ENCODE assay signal across 12 mouse cellular contexts in genomic region chr1:162564992-162565391, GRCm38 (mm10). TPM values are rescaled to one million over a fixed set of nuclear protein-coding genes. Genes with fewer than 3 reads are reported as not detected.
DNase-seq lines count a peak whose midpoint lies in the region; ATAC-seq lines count a peak whose summit lies in the region.
"Had no signal": no experiment of that assay in that cellular context is flagged by ENCODE, and none has a peak within 500 bp of the region (broad histone marks: within the 10 kb centered on the region; RNA-seq: fewer than 3 reads in every experiment).

No protein-coding gene starts in this region.

- H3K9me3 ChIP-seq in heart, embryonic 10.5 days: no peaks in the 10 kb centered on the region
- H3K9me3 ChIP-seq: neural tube, embryonic 12.5 days had no signal

- DNase-seq in heart, adult 18-20 months: peak; percentile 25 to 64
- no peak for DNase-seq in heart, embryonic 10.5 days (ENCODE audit: low spot score)
- DNase-seq in 416B (ENCODE audit: low read depth): peak; percentile 89
- DNase-seq in ovary, adult 18-20 months (ENCODE audit: low spot score): no peak
- no peak for DNase-seq in MN1 (ENCODE audit: low spot score)
- DNase-seq in thymus, postnatal 4 days: no peak
- DNase-seq: cerebellum, postnatal 14 days; forebrain, postnatal 0 days had no signal

- 50% methylated on average over 3 of the region's 3 CpGs for WGBS in heart, embryonic 10.5 days

- ATAC-seq in granulocyte monocyte progenitor cell, adult 5-6 weeks (replicated peaks; ENCODE audit: poor library complexity, severe bottlenecking): peak; percentile 90
- peak; percentile 90 for ATAC-seq in megakaryocyte, adult 5-6 weeks (ENCODE audit: poor library complexity, severe bottlenecking)
- ATAC-seq: forebrain, postnatal 0 days had no signal

- no peaks in the 10 kb centered on the region for H3K27me3 ChIP-seq in heart, embryonic 10.5 days (ENCODE audit: insufficient read depth, poor library complexity, severe bottlenecking)
- H3K27me3 ChIP-seq: neural tube, embryonic 12.5 days had no signal

- no peak overlapping the region for H3K27ac ChIP-seq in heart, embryonic 10.5 days
- H3K27ac ChIP-seq: hindbrain, embryonic 14.5 days; neural tube, embryonic 12.5 days had no signal

- no peak overlapping the region for H3K4me3 ChIP-seq in heart, embryonic 10.5 days
- H3K4me3 ChIP-seq: neural tube, embryonic 12.5 days had no signal

- peaks cover 7% of the 10 kb centered on the region for H3K4me1 ChIP-seq in heart, embryonic 10.5 days

- no peaks in the 10 kb centered on the region for H3K36me3 ChIP-seq in heart, embryonic 10.5 days
- H3K36me3 ChIP-seq: neural tube, embryonic 12.5 days had no signal

RNA-seq across cellular contexts. Expression of gene Vamp4, which starts 5.3 kb away (rescaled TPM):
- 10 to 100 TPM; 19.4 to 24.3 TPM for total RNA-seq in heart, adult 18-20 months (2021)
- polyA plus RNA-seq in heart, embryonic 10.5 days (2016; fragmentation: Nextera tagmentation; extraction: Ambion mirVana): 33.9 and 39.1 TPM in 2 replicates
- 27.1 and 31.9 TPM in 2 replicates for total RNA-seq in granulocyte monocyte progenitor cell, adult 5-6 weeks (2014; fragmentation: Nextera tagmentation)
- total RNA-seq in granulocyte monocyte progenitor cell, adult 5-6 weeks (2017): 26.7 and 27.2 TPM in 2 replicates
- 78.4 and 90.1 TPM in 2 replicates for total RNA-seq in megakaryocyte, adult 5-6 weeks (2015)
- 43.3 and 43.5 TPM in 2 replicates for total RNA-seq in megakaryocyte, adult 5-6 weeks (2017)

RNA-seq across cellular contexts. Expression of gene Mettl13, which starts 16.6 kb away (rescaled TPM):
- total RNA-seq in heart, adult 18-20 months (2021): 1 to 10 TPM; 4.6 to 4.9 TPM
- 17.6 and 22.2 TPM in 2 replicates for polyA plus RNA-seq in heart, embryonic 10.5 days (2016; fragmentation: Nextera tagmentation; extraction: Ambion mirVana)
- 13.5 and 17.7 TPM in 2 replicates for total RNA-seq in granulocyte monocyte progenitor cell, adult 5-6 weeks (2014; fragmentation: Nextera tagmentation)
- total RNA-seq in granulocyte monocyte progenitor cell, adult 5-6 weeks (2017): 20.3 and 20.6 TPM in 2 replicates
- total RNA-seq in megakaryocyte, adult 5-6 weeks (2015): 1.9 and 3.2 TPM in 2 replicates
- 4.7 and 5.8 TPM in 2 replicates for total RNA-seq in megakaryocyte, adult 5-6 weeks (2017)

Comparison
In these comparisons a context has a peak if more than half of its experiments do, and no peak if none do; other contexts are left out.
1. DNase-seq: peak in heart, adult 18-20 months (2 of 2) and 416B (single experiment); none in heart, embryonic 10.5 days (single experiment), ovary, adult 18-20 months (single experiment), MN1 (single experiment) and thymus, postnatal 4 days (single experiment).